Mouse (Mus musculus) liver, embryonic 14.5 days (tissue): ENCODE measurements around the gene Reln.

Experiments
- CTCF ChIP-seq: IDR thresholded peaks from 2 replicates; pipeline ENCODE4 v1.5.1; 2016; ENCODE audit warnings: antibody characterized with exemption, low read depth, control low read depth
- EP300 ChIP-seq: IDR thresholded peaks from 2 replicates; pipeline ENCODE4 v1.6.1; 2016; ENCODE audit warnings: antibody characterized with exemption, low read depth

DNA sequence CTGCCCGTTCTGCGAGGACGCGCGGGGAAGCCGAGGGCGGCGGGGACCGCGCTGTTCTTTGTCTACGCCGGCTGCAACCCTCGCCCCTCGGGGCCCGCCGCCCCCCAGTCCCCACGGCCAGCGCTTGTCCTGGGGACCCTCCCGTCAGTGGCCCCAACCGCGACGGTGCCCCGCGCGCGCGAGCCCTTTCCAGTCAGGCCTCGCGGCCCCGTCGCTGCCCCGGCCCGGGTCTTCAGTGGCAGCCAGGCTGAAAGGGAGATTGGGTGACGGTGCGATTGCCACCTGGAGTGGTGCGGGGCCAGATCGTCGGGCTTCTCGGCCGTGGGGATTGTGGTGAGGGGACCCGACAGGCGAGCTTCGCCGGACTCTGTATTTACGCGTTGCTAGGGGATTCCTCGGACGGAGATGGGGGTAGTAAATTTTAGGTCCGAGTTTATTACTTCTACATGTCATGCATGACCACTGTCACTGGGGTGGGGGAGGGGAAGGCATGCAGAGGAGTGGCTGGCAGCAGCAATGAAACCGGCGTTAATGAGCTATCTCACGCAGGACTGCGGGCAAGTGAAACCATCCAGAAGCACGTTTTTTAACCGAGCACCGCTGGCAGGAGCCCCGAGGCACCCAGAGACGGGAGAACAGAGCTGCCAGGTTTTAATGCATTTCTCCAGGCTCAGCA lies 612 bp upstream of the Reln start:
- TF ChIP-seq CTCF (no peak), EP300 (no peak)
